In genomic region chr4:114415925-114416645, GRCm38 (mm10) we compare ENCODE assay signal across 11 mouse cellular contexts. TPM values are rescaled to one million over a fixed set of nuclear protein-coding genes. Genes with fewer than 3 reads are reported as not detected.
DNase-seq lines count a peak whose midpoint lies in the region; ATAC-seq and TF ChIP-seq lines count a peak whose summit lies in the region.
"Had no signal": no experiment of that assay in that cellular context is flagged by ENCODE, and none has a peak within 500 bp of the region (broad histone marks: within the 10 kb centered on the region; RNA-seq: fewer than 3 reads in every experiment).

No protein-coding gene starts in this region.

- WGBS in hindbrain, postnatal 0 days, result 26% methylated on average over 16 of the region's 16 CpGs
- 43% methylated on average over 16 of the region's 16 CpGs for WGBS in forebrain, embryonic 11.5 days

- DNase-seq in layer of hippocampus, adult 8-10 months (ENCODE audit: low spot score in 2 of 2), result peak; percentile 35 to 48
- no peak for DNase-seq in layer of hippocampus, postnatal 10 days (ENCODE audit: low spot score in 2 of 2)
- peak; percentile 20 to 25 for DNase-seq in frontal cortex, postnatal 10 days (ENCODE audit: low spot score in 2 of 2)
- peak; percentile 39 for DNase-seq in hindbrain, postnatal 0 days (ENCODE audit: low spot score)
- DNase-seq in right cerebral cortex, adult 2 months (ENCODE audit: low spot score in 2 of 2), result peak; percentile 66 to 71
- no peak for DNase-seq in gastrocnemius, postnatal 4 days (ENCODE audit: low spot score in 2 of 2)
- DNase-seq in forebrain, embryonic 11.5 days (ENCODE audit: low spot score), result no peak
- DNase-seq: cerebellum, adult 11 months had no signal

- no peak overlapping the region for H3K9ac ChIP-seq in hindbrain, postnatal 0 days (replicated peaks; ENCODE audit: low read length)
- no peak overlapping the region; the same call in 1 of the 2 replicates for H3K9ac ChIP-seq in forebrain, embryonic 11.5 days (ENCODE audit: low read length)

- no peak for TF ChIP-seq CTCF in hindbrain, postnatal 0 days (IDR thresholded peaks at IDR 0.05; ENCODE audit: low read depth)

- H3K27me3 ChIP-seq in hindbrain, postnatal 0 days (ENCODE audit: insufficient read depth, low read length), result no peaks in the 10 kb centered on the region
- no peaks in the 10 kb centered on the region for H3K27me3 ChIP-seq in forebrain, embryonic 11.5 days (ENCODE audit: control insufficient read depth, insufficient read depth, low read length)

- no peaks in the 10 kb centered on the region for H3K36me3 ChIP-seq in hindbrain, postnatal 0 days (ENCODE audit: insufficient read depth, low read length)
- no peaks in the 10 kb centered on the region for H3K36me3 ChIP-seq in forebrain, embryonic 11.5 days (ENCODE audit: control insufficient read depth, insufficient read depth, low read length)
- H3K36me3 ChIP-seq: G1E had no signal

- no peaks in the 10 kb centered on the region for H3K4me1 ChIP-seq in hindbrain, postnatal 0 days (ENCODE audit: insufficient read depth, low read length)
- H3K4me1 ChIP-seq in forebrain, embryonic 11.5 days (replicated peaks; ENCODE audit: control insufficient read depth, insufficient read depth, low read length), result no peaks in the 10 kb centered on the region; the same call in 1 of the 2 replicates

- peak overlapping the region; percentile 36 for H3K4me2 ChIP-seq in hindbrain, postnatal 0 days (ENCODE audit: low read depth, low read length)
- no peak overlapping the region for H3K4me2 ChIP-seq in forebrain, embryonic 11.5 days (ENCODE audit: low read depth, low read length, severe bottlenecking)

- H3K9me3 ChIP-seq in hindbrain, postnatal 0 days (ENCODE audit: low read length), result no peaks in the 10 kb centered on the region
- no peaks in the 10 kb centered on the region for H3K9me3 ChIP-seq in forebrain, embryonic 11.5 days (ENCODE audit: control insufficient read depth, low read length)

- no peak overlapping the region for H3K4me3 ChIP-seq in hindbrain, postnatal 0 days (ENCODE audit: low read length)
- H3K4me3 ChIP-seq in forebrain, embryonic 11.5 days (ENCODE audit: low read depth, low read length), result no peak overlapping the region

- ATAC-seq in hindbrain, postnatal 0 days, result peak; percentile 69
- ATAC-seq in cerebellum, adult (ENCODE audit: insufficient number of reproducible peaks, low FRiP score, low TSS enrichment), result no peak
- no peak for ATAC-seq in forebrain, embryonic 11.5 days (replicated peaks; ENCODE audit: low FRiP score)

- H3K27ac ChIP-seq in hindbrain, postnatal 0 days, result no peak overlapping the region
- no peak overlapping the region for H3K27ac ChIP-seq in forebrain, embryonic 11.5 days (ENCODE audit: low read depth, low read length)

RNA-seq across cellular contexts. Expression of gene Trabd2b, which starts 9.6 kb away (rescaled TPM):
- 1 to 10 TPM; 1.8 to 2.1 (median 2.1) TPM for total RNA-seq in layer of hippocampus, adult 8-10 months (2022)
- total RNA-seq in layer of hippocampus, postnatal 10 days (2021), result 1 to 10 TPM; 1.3 to 1.5 TPM
- 1.5 and 1.8 TPM in 2 replicates for total RNA-seq in hindbrain, postnatal 0 days (2014; rRNA removed)
- 0.59 and 0.65 TPM in 2 replicates for polyA plus RNA-seq in hindbrain, postnatal 0 days (2015; fragmentation: Nextera tagmentation; extraction: Ambion mirVana)
- 1 to 10 TPM; 3.1 to 3.8 TPM for total RNA-seq in gastrocnemius, postnatal 4 days (2021)
- 1.4 and 1.7 TPM in 2 replicates for polyA plus RNA-seq in forebrain, embryonic 11.5 days (2014; fragmentation: Nextera tagmentation; extraction: Ambion mirVana)
- total RNA-seq: neutrophil, adult 5-6 weeks had no signal
- polyA plus RNA-seq: G1E had no signal

Comparison
In these comparisons a context has a peak if more than half of its experiments do, and no peak if none do; other contexts are left out.
1. DNase-seq: peak in layer of hippocampus, adult 8-10 months (2 of 2), frontal cortex, postnatal 10 days (2 of 2), hindbrain, postnatal 0 days (single experiment) and right cerebral cortex, adult 2 months (2 of 2); none in layer of hippocampus, postnatal 10 days (0 of 2), gastrocnemius, postnatal 4 days (0 of 2) and forebrain, embryonic 11.5 days (single experiment).